8 mouse cellular contexts compared by ENCODE assay signal in genomic region chr7:29306619-29307018, GRCm38 (mm10). TPM values are rescaled to one million over a fixed set of nuclear protein-coding genes. Genes with fewer than 3 reads are reported as not detected.
DNase-seq lines count a peak whose midpoint lies in the region; ATAC-seq and TF ChIP-seq lines count a peak whose summit lies in the region.

No protein-coding gene starts in this region.

- no peak overlapping the region for H3K9ac ChIP-seq in kidney, postnatal 0 days (ENCODE audit: low read depth, low read length)
- no peak overlapping the region for H3K9ac ChIP-seq in kidney, embryonic 16.5 days (replicated peaks; ENCODE audit: low read length)
- no peak overlapping the region for H3K9ac ChIP-seq in ES-Bruce4 (ENCODE audit: low read depth, poor library complexity, severe bottlenecking)
- H3K9ac ChIP-seq in neural tube, embryonic 11.5 days (ENCODE audit: low read length) = no peak overlapping the region

- intact Hi-C loops in left cerebral cortex, postnatal 4 days (cut with DNase I) = loop anchor here (5.0 to 10.0 kb wide), 2 partner anchors 58 to 216 kb away; no protein-coding TSS in a partner anchor

- H3K4me2 ChIP-seq in kidney, postnatal 0 days (ENCODE audit: low read length) = no peak overlapping the region
- H3K4me2 ChIP-seq in kidney, embryonic 16.5 days (replicated peaks; ENCODE audit: low read depth, low read length) = no peak overlapping the region
- peak overlapping the region; percentile 88; the same call in 1 of the 2 replicates for H3K4me2 ChIP-seq in neural tube, embryonic 11.5 days (ENCODE audit: low read depth)

- ATAC-seq in kidney, postnatal 0 days (replicated peaks; ENCODE audit: low FRiP score, low read depth) = no peak
- ATAC-seq in kidney, embryonic 16.5 days (ENCODE audit: low FRiP score, low TSS enrichment) = no peak
- no peak for ATAC-seq in neural tube, embryonic 11.5 days (ENCODE audit: insufficient read depth, low FRiP score, low TSS enrichment)

- peaks cover 27% of the 10 kb centered on the region for H3K4me1 ChIP-seq in kidney, postnatal 0 days (replicated peaks; ENCODE audit: insufficient read depth, low read length)
- H3K4me1 ChIP-seq in kidney, embryonic 16.5 days (ENCODE audit: insufficient read depth, low read length) = peaks cover 42% of the 10 kb centered on the region
- peaks cover 6% of the 10 kb centered on the region for H3K4me1 ChIP-seq in ES-Bruce4 (ENCODE audit: control insufficient read depth, insufficient read depth, low read length)
- peaks cover 36% of the 10 kb centered on the region for H3K4me1 ChIP-seq in neural tube, embryonic 11.5 days (ENCODE audit: control insufficient read depth, insufficient read depth, low read length)

- TF ChIP-seq CTCF in kidney, postnatal 0 days (IDR thresholded peaks at IDR 0.05; ENCODE audit: low read depth) = peak; percentile 62
- TF ChIP-seq CTCF in ES-Bruce4 (IDR thresholded peaks at IDR 0.05; ENCODE audit: low read depth, low read length) = peak; percentile 19

- peak; percentile 60 for DNase-seq in kidney, postnatal 0 days (ENCODE audit: low spot score)
- DNase-seq in embryo, embryonic 10.5 days (ENCODE audit: low spot score) = peak; percentile 89
- peak; percentile 47 for DNase-seq in kidney, postnatal 10 days
- peak; percentile 56 for DNase-seq in neural tube, embryonic 11.5 days (ENCODE audit: low spot score)
- no peak for DNase-seq in urinary bladder, postnatal 36 days (ENCODE audit: low spot score in 2 of 2)
- DNase-seq in left cerebral cortex, postnatal 4 days = no peak

- no peaks in the 10 kb centered on the region for H3K9me3 ChIP-seq in kidney, postnatal 0 days (replicated peaks; ENCODE audit: low read length)
- no peaks in the 10 kb centered on the region for H3K9me3 ChIP-seq in kidney, embryonic 16.5 days (ENCODE audit: low read length)
- no peaks in the 10 kb centered on the region for H3K9me3 ChIP-seq in ES-Bruce4 (replicated peaks; ENCODE audit: control insufficient read depth, insufficient read depth, low read length, poor library complexity, severe bottlenecking)
- no peaks in the 10 kb centered on the region for H3K9me3 ChIP-seq in neural tube, embryonic 11.5 days (ENCODE audit: control insufficient read depth, low read length)

- peaks cover 26% of the 10 kb centered on the region for H3K27me3 ChIP-seq in kidney, postnatal 0 days (ENCODE audit: insufficient read depth, low read length)
- H3K27me3 ChIP-seq in kidney, embryonic 16.5 days (ENCODE audit: insufficient read depth, low read length) = peaks cover 57% of the 10 kb centered on the region
- no peaks in the 10 kb centered on the region for H3K27me3 ChIP-seq in ES-Bruce4 (ENCODE audit: control insufficient read depth, insufficient read depth, low read length, poor library complexity, severe bottlenecking)
- no peaks in the 10 kb centered on the region for H3K27me3 ChIP-seq in neural tube, embryonic 11.5 days (ENCODE audit: control insufficient read depth, insufficient read depth, low read length)

- no peaks in the 10 kb centered on the region for H3K36me3 ChIP-seq in kidney, postnatal 0 days (ENCODE audit: insufficient read depth, low read length)
- no peaks in the 10 kb centered on the region for H3K36me3 ChIP-seq in kidney, embryonic 16.5 days (ENCODE audit: insufficient read depth, low read length)
- H3K36me3 ChIP-seq in ES-Bruce4 (ENCODE audit: control insufficient read depth, insufficient read depth, low read length, poor library complexity, severe bottlenecking) = no peaks in the 10 kb centered on the region
- no peaks in the 10 kb centered on the region for H3K36me3 ChIP-seq in neural tube, embryonic 11.5 days (ENCODE audit: control insufficient read depth, insufficient read depth, low read length)

- no peak overlapping the region for H3K27ac ChIP-seq in kidney, postnatal 0 days
- no peak overlapping the region for H3K27ac ChIP-seq in kidney, embryonic 16.5 days (ENCODE audit: low read length)
- H3K27ac ChIP-seq in ES-Bruce4 (ENCODE audit: insufficient read depth, low read length) = no peak overlapping the region
- no peak overlapping the region for H3K27ac ChIP-seq in neural tube, embryonic 11.5 days (ENCODE audit: low read depth, low read length)

- no peak overlapping the region for H3K4me3 ChIP-seq in kidney, postnatal 0 days (replicated peaks; ENCODE audit: low read depth, low read length)
- H3K4me3 ChIP-seq in kidney, embryonic 16.5 days (ENCODE audit: low read length) = no peak overlapping the region
- H3K4me3 ChIP-seq in ES-Bruce4 (ENCODE audit: low read depth, low read length) = no peak overlapping the region
- H3K4me3 ChIP-seq in neural tube, embryonic 11.5 days (ENCODE audit: low read depth, low read length) = no peak overlapping the region

- no peak for TF ChIP-seq POLR2A in ES-Bruce4 (IDR thresholded peaks at IDR 0.05; ENCODE audit: insufficient read depth, low read length)

- WGBS in kidney, postnatal 0 days = 26% methylated on average over 7 of the region's 7 CpGs
- 32% methylated on average over 7 of the region's 7 CpGs for WGBS in kidney, embryonic 16.5 days
- WGBS in neural tube, embryonic 11.5 days = 18% methylated on average over 7 of the region's 7 CpGs

- TF ChIP-seq EP300 in ES-Bruce4 (IDR thresholded peaks at IDR 0.05; ENCODE audit: insufficient read depth, low read depth, low read length) = no peak

RNA-seq across cellular contexts. Expression of gene Dpf1, which starts 2.9 kb away (rescaled TPM):
- 0.70 and 0.72 TPM in 2 replicates for polyA plus RNA-seq in kidney, postnatal 0 days (2015; fragmentation: Nextera tagmentation; extraction: Ambion mirVana)
- 3.0 and 3.5 TPM in 2 replicates for polyA plus RNA-seq in kidney, embryonic 16.5 days (2015; fragmentation: Nextera tagmentation; extraction: Ambion mirVana)
- 5.9 and 6.1 TPM in 2 replicates for polyA plus RNA-seq in ES-Bruce4 (2011; ENCODE audit: insufficient read depth, insufficient read length, low read depth, missing spikeins)
- 65.2 and 66.7 TPM in 2 replicates for polyA plus RNA-seq in neural tube, embryonic 11.5 days (2014; fragmentation: Nextera tagmentation; extraction: Ambion mirVana)
- 100 to 1,000 TPM; 222 to 228 TPM for total RNA-seq in left cerebral cortex, postnatal 4 days (2021)

RNA-seq across cellular contexts. Expression of gene Ppp1r14a, which starts 17.5 kb away (rescaled TPM):
- polyA plus RNA-seq in kidney, postnatal 0 days (2015; fragmentation: Nextera tagmentation; extraction: Ambion mirVana) = 21.6 and 25.0 TPM in 2 replicates
- polyA plus RNA-seq in kidney, embryonic 16.5 days (2015; fragmentation: Nextera tagmentation; extraction: Ambion mirVana) = 19.6 and 25.1 TPM in 2 replicates
- 22.1 and 29.1 TPM in 2 replicates for polyA plus RNA-seq in ES-Bruce4 (2011; ENCODE audit: insufficient read depth, insufficient read length, low read depth, missing spikeins)
- 44.2 and 55.8 TPM in 2 replicates for polyA plus RNA-seq in neural tube, embryonic 11.5 days (2014; fragmentation: Nextera tagmentation; extraction: Ambion mirVana)
- 1 to 10 TPM; 1.5 to 1.9 TPM for total RNA-seq in left cerebral cortex, postnatal 4 days (2021)

RNA-seq across cellular contexts. Expression of gene Spint2, which starts 24.9 kb away (rescaled TPM):
- polyA plus RNA-seq in kidney, postnatal 0 days (2015; fragmentation: Nextera tagmentation; extraction: Ambion mirVana) = 460 and 496 TPM in 2 replicates
- 270 and 295 TPM in 2 replicates for polyA plus RNA-seq in kidney, embryonic 16.5 days (2015; fragmentation: Nextera tagmentation; extraction: Ambion mirVana)
- 264 and 288 TPM in 2 replicates for polyA plus RNA-seq in ES-Bruce4 (2011; ENCODE audit: insufficient read depth, insufficient read length, low read depth, missing spikeins)
- 27.0 and 28.1 TPM in 2 replicates for polyA plus RNA-seq in neural tube, embryonic 11.5 days (2014; fragmentation: Nextera tagmentation; extraction: Ambion mirVana)
- 10 to 100 TPM; 23.8 to 34.4 TPM for total RNA-seq in left cerebral cortex, postnatal 4 days (2021)

RNA-seq across cellular contexts. Expression of gene 2200002D01Rik, which starts 58.4 kb away (rescaled TPM):
- polyA plus RNA-seq in kidney, postnatal 0 days (2015; fragmentation: Nextera tagmentation; extraction: Ambion mirVana) = 23.7 and 24.1 TPM in 2 replicates
- 7.5 and 8.5 TPM in 2 replicates for polyA plus RNA-seq in kidney, embryonic 16.5 days (2015; fragmentation: Nextera tagmentation; extraction: Ambion mirVana)
- polyA plus RNA-seq in ES-Bruce4 (2011; ENCODE audit: insufficient read depth, insufficient read length, low read depth, missing spikeins) = 33.6 and 34.1 TPM in 2 replicates
- 1.2 and 1.6 TPM in 2 replicates for polyA plus RNA-seq in neural tube, embryonic 11.5 days (2014; fragmentation: Nextera tagmentation; extraction: Ambion mirVana)
- total RNA-seq in left cerebral cortex, postnatal 4 days (2021) = under 1 TPM in 1 of 2 experiments, not detected in 1; 0.80 TPM

Comparison
In these comparisons a context has a peak if more than half of its experiments do, and no peak if none do; other contexts are left out.
1. DNase-seq: peak in kidney, postnatal 0 days (single experiment), embryo, embryonic 10.5 days (single experiment), kidney, postnatal 10 days (single experiment) and neural tube, embryonic 11.5 days (single experiment); none in urinary bladder, postnatal 36 days (0 of 2) and left cerebral cortex, postnatal 4 days (single experiment).